Mouse (Mus musculus) cerebellum, adult 2 months (tissue): Measurements from ENCODE around the gene Dag1.

Experiments
- CTCF ChIP-seq: fragments of 200-500 bp; IDR thresholded peaks from 2 replicates; pipeline ENCODE4 v1.5.1; 2011; ENCODE audit warnings: low read depth, mild to moderate bottlenecking, control low read depth, low read length, moderate library complexity, borderline replicate concordance; ENCODE audit not compliant: insufficient read depth
- POLR2A ChIP-seq: fragments of 200-500 bp; IDR thresholded peaks from 2 replicates; pipeline ENCODE4 v1.6.1; 2011; ENCODE audit warnings: low read length, control low read depth, borderline replicate concordance; ENCODE audit not compliant: insufficient read depth

GRCm38 (mm10) chr9:108212426-108212825 is 51.3 kb downstream of the Dag1 start:
- TF ChIP-seq CTCF (no peak), POLR2A (no peak)
